Mouse (Mus musculus): ENCODE measurements at regions not wholly inside any gene's neighbourhood (a gene's known extent, or its start where the extent isn't known, plus 50 kb on each side); places are given as distances from the start of the nearest gene placed in this dataset.

DNA sequence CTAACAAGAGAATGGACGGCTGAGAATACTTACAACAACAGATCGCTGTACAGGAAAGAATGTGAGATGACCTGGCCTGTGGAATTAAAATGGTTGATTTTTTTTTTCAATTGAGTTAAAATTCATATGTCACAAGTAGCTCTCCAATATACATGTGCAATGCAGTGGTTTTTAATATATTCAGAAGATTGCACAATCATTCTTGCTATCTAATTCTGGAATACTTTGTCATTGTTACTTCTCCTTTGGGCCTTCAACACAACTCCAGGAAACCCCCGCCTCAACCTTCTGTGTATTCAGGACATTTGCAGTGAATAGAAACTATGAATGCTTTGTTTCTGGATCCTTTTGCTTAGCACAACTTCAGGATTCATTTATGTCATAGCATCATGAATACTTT lies 152.5 kb upstream of the Med13l start:
- Histone ChIP-seq H3K4me3 (ENCODE audit: insufficient read depth, poor library complexity, severe bottlenecking) (no peak overlapping the region), H3K36me3 (ENCODE audit: control insufficient read depth, insufficient read depth) (no peaks in the 10 kb centered on the region), H3K79me2 (ENCODE audit: control insufficient read depth, insufficient read depth) (no peaks in the 10 kb centered on the region), H3ac (ENCODE audit: control insufficient read depth, insufficient read length, low read depth) (no peak overlapping the region), H3K79me3 (ENCODE audit: low read depth) (no peaks in the 10 kb centered on the region), H3K27me3 (ENCODE audit: control insufficient read depth, insufficient read depth, insufficient read length) (no peaks in the 10 kb centered on the region)
- TF ChIP-seq CEBPB (IDR thresholded peaks at IDR 0.05; ENCODE audit: low read depth) (peak; percentile 96), MYOG (IDR thresholded peaks at IDR 0.05; ENCODE audit: control insufficient read depth, extremely low read depth, insufficient read length) (no peak)

DNA sequence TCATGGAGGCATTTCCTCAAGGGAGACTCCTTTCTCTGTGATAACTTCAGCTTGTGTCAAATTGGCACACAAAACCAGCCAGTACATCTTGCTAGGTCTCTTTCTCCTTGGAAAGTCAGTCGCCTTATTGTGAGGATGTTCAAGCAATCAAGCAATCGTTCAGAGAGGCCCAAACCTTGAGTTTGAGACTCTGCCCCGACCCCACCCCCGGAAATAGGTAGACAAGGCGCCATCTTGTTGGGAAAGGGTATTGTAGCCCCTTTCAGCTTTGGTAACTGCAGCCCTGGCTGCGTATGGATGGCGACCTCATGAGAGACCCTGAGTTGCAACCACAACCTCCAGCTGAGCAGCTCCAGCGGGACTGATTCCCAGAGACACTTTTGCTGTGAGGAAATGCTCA lies 151.7 kb upstream of the Med13l start:
- Histone ChIP-seq H3K79me2 (ENCODE audit: control insufficient read depth, insufficient read depth) (no peaks in the 10 kb centered on the region), H3K4me3 (ENCODE audit: insufficient read depth, poor library complexity, severe bottlenecking) (no peak overlapping the region), H3ac (ENCODE audit: control insufficient read depth, insufficient read length, low read depth) (no peak overlapping the region), H3K79me3 (ENCODE audit: low read depth) (no peaks in the 10 kb centered on the region), H3K27me3 (ENCODE audit: control insufficient read depth, insufficient read depth, insufficient read length) (no peaks in the 10 kb centered on the region), H3K36me3 (ENCODE audit: control insufficient read depth, insufficient read depth) (no peaks in the 10 kb centered on the region)
- TF ChIP-seq FOSL1 (IDR thresholded peaks at IDR 0.05; ENCODE audit: insufficient read depth, low read length, poor library complexity, severe bottlenecking) (no peak), MYOD1 (IDR thresholded peaks at IDR 0.05; ENCODE audit: control insufficient read depth, insufficient read length, low read depth) (no peak), MYOG (IDR thresholded peaks at IDR 0.05; ENCODE audit: control insufficient read depth, extremely low read depth, insufficient read length) (no peak), CTCF (IDR thresholded peaks at IDR 0.05; ENCODE audit: control insufficient read depth, insufficient read depth, insufficient read length) (no peak), USF1 (IDR thresholded peaks at IDR 0.05; ENCODE audit: low read depth) (no peak), MAX (IDR thresholded peaks at IDR 0.05) (no peak), CEBPB (IDR thresholded peaks at IDR 0.05; ENCODE audit: low read depth) (no peak)

DNA sequence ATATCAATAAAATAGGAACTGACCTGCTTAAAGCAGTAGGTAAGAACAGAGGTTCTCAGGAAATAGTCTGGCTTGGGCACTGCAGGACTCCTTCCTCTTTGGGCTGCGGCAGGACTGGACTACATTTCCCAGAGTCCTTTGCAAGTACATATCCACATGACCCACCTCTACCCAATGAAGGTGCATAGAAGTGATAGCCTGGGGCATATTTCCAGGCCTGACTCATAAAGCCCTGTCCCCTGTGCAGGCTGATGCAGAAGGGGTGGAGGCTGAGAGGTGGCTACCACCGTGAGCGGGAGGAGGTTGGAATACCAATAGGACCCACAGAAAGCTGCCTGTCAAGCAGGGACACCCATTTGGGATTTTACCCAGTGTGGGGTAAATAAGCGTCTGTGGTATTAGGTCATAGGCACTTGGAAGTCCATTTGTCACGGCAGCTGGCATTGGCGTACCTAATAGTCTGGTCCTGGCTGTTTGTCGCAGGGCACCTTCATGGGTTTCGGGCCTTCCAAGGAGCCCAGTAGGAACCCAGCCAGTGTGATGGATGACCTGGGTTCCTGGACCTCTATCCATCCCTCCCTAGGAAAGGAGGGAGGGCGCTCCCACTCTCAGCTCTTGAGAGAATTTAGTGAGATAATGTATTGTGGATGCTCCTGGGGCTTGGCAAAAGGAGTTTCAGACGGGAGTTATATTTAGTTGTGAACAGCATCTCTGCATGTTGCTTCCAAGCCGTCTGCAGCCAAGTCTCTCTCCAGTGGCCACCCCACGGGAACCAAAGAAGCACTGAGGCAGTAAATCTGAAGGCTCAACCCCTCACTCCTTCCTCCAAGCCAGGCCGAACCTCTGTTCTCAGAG lies 146.8 kb upstream of the Med13l start:
- Histone ChIP-seq H3K36me3 (ENCODE audit: control insufficient read depth, insufficient read depth) (no peaks in the 10 kb centered on the region), H3K79me2 (ENCODE audit: control insufficient read depth, insufficient read depth) (no peaks in the 10 kb centered on the region), H3K4me3 (ENCODE audit: insufficient read depth, poor library complexity, severe bottlenecking) (no peak overlapping the region), H3K79me3 (ENCODE audit: low read depth) (no peaks in the 10 kb centered on the region), H3ac (ENCODE audit: control insufficient read depth, insufficient read length, low read depth) (no peak overlapping the region), H3K27me3 (ENCODE audit: control insufficient read depth, insufficient read depth, insufficient read length) (no peaks in the 10 kb centered on the region)
- no peak for TF ChIP-seq FOSL1 (IDR thresholded peaks at IDR 0.05; ENCODE audit: insufficient read depth, low read length, poor library complexity, severe bottlenecking)
- TF ChIP-seq USF1 (IDR thresholded peaks at IDR 0.05; ENCODE audit: low read depth), result peak; percentile 93
- TF ChIP-seq MAX (IDR thresholded peaks at IDR 0.05), result no peak

DNA sequence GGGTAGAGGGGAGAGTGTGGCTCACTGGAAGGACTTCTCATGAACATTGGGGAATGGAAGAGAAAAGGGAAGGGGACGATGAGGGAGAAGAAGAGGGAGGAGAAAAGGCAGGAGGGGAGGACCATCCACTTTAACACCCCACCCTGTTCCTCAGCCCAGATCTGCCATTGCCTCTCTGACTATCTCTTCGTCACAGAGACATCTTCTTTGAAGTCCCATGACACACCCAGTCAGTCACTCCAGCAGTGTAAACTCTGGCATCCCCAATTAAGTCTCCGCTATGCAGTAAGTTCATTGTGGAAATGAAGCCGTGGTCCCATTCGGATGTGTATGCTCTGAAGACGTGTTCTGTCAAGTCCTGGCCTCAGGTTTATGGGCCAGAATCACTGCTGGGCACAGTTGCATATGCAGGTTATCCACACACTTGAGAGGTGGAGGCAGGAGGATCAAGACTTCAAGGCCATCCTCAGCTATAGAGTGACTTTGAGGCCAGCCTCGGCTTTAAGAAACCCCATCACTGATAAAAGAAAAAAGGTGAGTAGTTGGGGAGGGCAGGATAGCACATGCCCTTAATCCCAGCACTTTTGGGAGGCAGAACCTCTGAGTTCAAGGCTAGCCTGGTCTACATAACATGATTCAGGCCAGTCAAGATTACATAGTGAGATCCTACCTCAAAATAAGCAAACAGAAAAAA lies 141.0 kb upstream of the Med13l start:
- TF ChIP-seq MYOD1 (IDR thresholded peaks at IDR 0.05; ENCODE audit: control insufficient read depth, insufficient read length, low read depth), result no peak
- no peak for TF ChIP-seq MYOG (IDR thresholded peaks at IDR 0.05; ENCODE audit: control insufficient read depth, extremely low read depth, insufficient read length)
- no peak for TF ChIP-seq CTCF (IDR thresholded peaks at IDR 0.05; ENCODE audit: control insufficient read depth, insufficient read depth, insufficient read length)

DNA sequence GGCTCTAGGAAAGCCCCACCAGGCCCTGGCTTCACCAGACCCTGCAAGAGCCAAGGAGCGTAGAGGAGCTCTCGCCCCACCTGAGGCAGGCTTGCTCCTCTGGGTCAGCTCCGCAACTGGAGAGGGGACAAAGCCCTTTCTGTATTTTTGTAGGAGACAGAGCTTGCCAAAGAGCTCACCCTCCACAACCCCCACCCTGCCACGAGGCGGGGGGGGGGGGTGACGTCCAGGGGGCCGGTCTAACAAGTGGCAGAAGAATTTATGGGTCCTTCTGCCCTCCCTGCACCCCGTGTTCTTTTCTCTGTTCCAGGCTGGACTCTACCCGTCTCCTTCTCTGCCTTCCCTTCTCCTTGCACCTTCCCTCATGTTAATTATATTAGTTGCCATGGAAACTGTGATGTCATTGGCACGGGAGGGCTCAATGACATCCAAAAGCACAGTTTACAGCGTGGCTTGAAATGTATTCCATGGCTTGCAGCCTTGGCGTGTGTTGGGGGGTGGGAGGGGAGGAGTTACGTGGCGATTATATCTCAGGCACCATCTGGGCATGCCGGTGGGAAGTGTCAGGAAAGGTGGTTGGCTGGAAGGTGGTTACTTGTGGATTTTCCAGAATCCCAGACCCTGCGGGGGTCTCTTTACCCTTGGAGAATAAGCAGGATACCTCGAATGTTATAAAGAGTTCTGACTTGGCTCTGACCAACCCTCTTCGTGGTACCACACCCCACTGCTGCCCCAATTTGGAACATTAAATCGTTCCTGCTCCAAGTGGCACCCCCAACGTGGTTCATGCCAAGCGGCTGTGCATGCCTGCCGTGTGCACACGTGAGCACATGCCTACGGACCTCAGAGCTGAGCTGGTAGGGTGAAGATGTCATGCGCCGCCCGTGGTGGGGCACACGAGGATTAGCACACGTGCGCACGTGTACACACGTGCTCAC lies 138.3 kb upstream of the Med13l start:
- TF ChIP-seq FOSL1 (IDR thresholded peaks at IDR 0.05; ENCODE audit: insufficient read depth, low read length, poor library complexity, severe bottlenecking) (no peak), CEBPB (IDR thresholded peaks at IDR 0.05; ENCODE audit: low read depth) (no peak), USF1 (IDR thresholded peaks at IDR 0.05; ENCODE audit: low read depth) (no peak), CTCF (IDR thresholded peaks at IDR 0.05; ENCODE audit: control insufficient read depth, insufficient read depth, insufficient read length) (no peak), MYOG (IDR thresholded peaks at IDR 0.05; ENCODE audit: control insufficient read depth, extremely low read depth, insufficient read length) (no peak), MYOD1 (IDR thresholded peaks at IDR 0.05; ENCODE audit: control insufficient read depth, insufficient read length, low read depth) (no peak), MAX (IDR thresholded peaks at IDR 0.05) (no peak)

More for the DNA sequence above, 141.0 kb upstream of the Med13l start:
- Histone ChIP-seq H3K36me3 (ENCODE audit: control insufficient read depth, insufficient read depth) (no peaks in the 10 kb centered on the region), H3ac (ENCODE audit: control insufficient read depth, insufficient read length, low read depth) (no peak overlapping the region), H3K79me2 (ENCODE audit: control insufficient read depth, insufficient read depth) (no peaks in the 10 kb centered on the region), H3K4me3 (ENCODE audit: insufficient read depth, poor library complexity, severe bottlenecking) (no peak overlapping the region), H3K79me3 (ENCODE audit: low read depth) (no peaks in the 10 kb centered on the region), H3K27me3 (ENCODE audit: control insufficient read depth, insufficient read depth, insufficient read length) (no peaks in the 10 kb centered on the region)

More for the DNA sequence above, 138.3 kb upstream of the Med13l start:
- no peaks in the 10 kb centered on the region for H3K27me3 ChIP-seq (ENCODE audit: control insufficient read depth, insufficient read depth, insufficient read length)
- H3K79me3 ChIP-seq (ENCODE audit: low read depth), result no peaks in the 10 kb centered on the region
- H3K4me3 ChIP-seq (ENCODE audit: insufficient read depth, poor library complexity, severe bottlenecking), result no peak overlapping the region
- no peaks in the 10 kb centered on the region for H3K36me3 ChIP-seq (ENCODE audit: control insufficient read depth, insufficient read depth)
- no peaks in the 10 kb centered on the region for H3K79me2 ChIP-seq (ENCODE audit: control insufficient read depth, insufficient read depth)
- H3ac ChIP-seq (ENCODE audit: control insufficient read depth, insufficient read length, low read depth), result no peak overlapping the region

Data from C2C12 (cell line).